Mouse (Mus musculus) G1E (cell line): Measurements from ENCODE around the gene Tnpo3.

Experiments
- CTCF ChIP-seq: IDR thresholded peaks from 2 replicates; pipeline ENCODE4 v1.5.1; 2012; ENCODE audit warnings: low read depth, low read length, inconsistent platforms, mixed read lengths
- TAL1 ChIP-seq: conservative IDR thresholded peaks from 2 replicates; pipeline ENCODE4 v1.6.1; 2012; ENCODE audit warnings: low read depth, low read length, inconsistent platforms, mixed read lengths

DNA sequence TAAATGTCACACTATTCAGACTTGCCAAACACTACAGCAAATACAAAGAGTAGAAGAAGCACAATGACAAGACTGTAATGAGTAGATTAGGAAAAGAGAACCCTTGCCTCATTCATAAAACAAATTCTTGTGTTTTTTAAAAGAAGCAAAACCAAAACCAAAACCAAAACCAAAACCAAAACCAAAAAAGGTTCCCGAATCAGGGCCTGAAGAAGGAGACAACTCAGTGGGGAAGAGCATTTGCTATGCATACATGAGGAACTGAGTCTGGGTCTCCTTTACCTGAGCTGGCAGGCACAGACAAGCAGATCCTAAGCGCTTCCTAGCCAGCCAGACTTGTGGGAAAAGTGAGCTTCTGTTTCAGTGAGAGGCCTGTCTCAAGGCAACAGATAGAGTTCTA is 52.6 kb downstream of the Tnpo3 start:
- TF ChIP-seq CTCF = no peak
- no peak for TF ChIP-seq TAL1
